Mouse (Mus musculus): ENCODE data around the gene Zbp1. TPM values are rescaled to one million over a fixed set of nuclear protein-coding genes. Genes with fewer than 3 reads are reported as not detected.

Gene Zbp1
- polyA plus RNA-seq, 1 experiment from 2014 or later, result 0.84 TPM

GRCm38 (mm10) chr2:173184475-173185080 lies 34.1 kb downstream of the Zbp1 start:
- Histone ChIP-seq H3K27me3 (peaks cover 34% of the 10 kb centered on the region), H3K4me3 (replicated peaks) (no peak overlapping the region), H3K36me3 (replicated peaks) (no peaks in the 10 kb centered on the region), H3K4me1 (replicated peaks) (peaks cover 7% of the 10 kb centered on the region; the same call in 1 of the 2 replicates), H3K27ac (replicated peaks) (no peak overlapping the region), H3K9me3 (replicated peaks) (no peaks in the 10 kb centered on the region), H3K9ac (no peak overlapping the region), H3K4me2 (no peak overlapping the region)
- ATAC-seq (ENCODE audit: insufficient read depth), result no peak
- WGBS (ENCODE audit: insufficient replicate concordance), result 37% methylated on average over 11 of the region's 11 CpGs

- Histone ChIP-seq H3K27me3 (peaks cover 34% of the 10 kb centered on the region), H3K9me3 (replicated peaks) (no peaks in the 10 kb centered on the region), H3K9ac (no peak overlapping the region), H3K36me3 (replicated peaks) (no peaks in the 10 kb centered on the region), H3K4me1 (replicated peaks) (peaks cover 7% of the 10 kb centered on the region; the same call in 1 of the 2 replicates), H3K27ac (replicated peaks) (no peak overlapping the region), H3K4me2 (no peak overlapping the region), H3K4me3 (replicated peaks) (no peak overlapping the region)
- WGBS (ENCODE audit: insufficient replicate concordance), result 11% methylated on average over 8 of the region's 8 CpGs
- ATAC-seq (ENCODE audit: insufficient read depth), result no peak
Observed at GRCm38 (mm10) chr2:173183836-173184460, 34.8 kb downstream of the Zbp1 start.

- H3K27me3 ChIP-seq, result peaks cover 30% of the 10 kb centered on the region
- no peak overlapping the region for H3K4me3 ChIP-seq (replicated peaks)
- H3K4me1 ChIP-seq (replicated peaks), result peaks cover 7% of the 10 kb centered on the region; the same call in 1 of the 2 replicates
- no peak for ATAC-seq (ENCODE audit: insufficient read depth)
- H3K36me3 ChIP-seq (replicated peaks), result no peaks in the 10 kb centered on the region
- no peak overlapping the region for H3K27ac ChIP-seq (replicated peaks)
- no peaks in the 10 kb centered on the region for H3K9me3 ChIP-seq (replicated peaks)
- 69% methylated on average over 10 of the region's 10 CpGs for WGBS (ENCODE audit: insufficient replicate concordance)
- H3K4me2 ChIP-seq, result no peak overlapping the region
- H3K9ac ChIP-seq, result no peak overlapping the region
Observed at GRCm38 (mm10) chr2:173183311-173183710, 35.4 kb downstream of the Zbp1 start.

- H3K27me3 ChIP-seq, result peaks cover 30% of the 10 kb centered on the region
- H3K9ac ChIP-seq, result no peak overlapping the region
- no peaks in the 10 kb centered on the region for H3K36me3 ChIP-seq (replicated peaks)
- no peak overlapping the region for H3K4me2 ChIP-seq
- peaks cover 7% of the 10 kb centered on the region; the same call in 1 of the 2 replicates for H3K4me1 ChIP-seq (replicated peaks)
- H3K4me3 ChIP-seq (replicated peaks), result no peak overlapping the region
- 59% methylated on average over 7 of the region's 7 CpGs for WGBS (ENCODE audit: insufficient replicate concordance)
- H3K27ac ChIP-seq (replicated peaks), result no peak overlapping the region
- no peak for ATAC-seq (ENCODE audit: insufficient read depth)
- no peaks in the 10 kb centered on the region for H3K9me3 ChIP-seq (replicated peaks)
Observed at GRCm38 (mm10) chr2:173182796-173183195, 35.9 kb downstream of the Zbp1 start.

- H3K4me2 ChIP-seq, result no peak overlapping the region
- H3K36me3 ChIP-seq (replicated peaks), result no peaks in the 10 kb centered on the region
- H3K27me3 ChIP-seq, result peaks cover 30% of the 10 kb centered on the region
- no peaks in the 10 kb centered on the region for H3K9me3 ChIP-seq (replicated peaks)
- H3K9ac ChIP-seq, result no peak overlapping the region
- WGBS (ENCODE audit: insufficient replicate concordance), result 69% methylated on average over 7 of the region's 7 CpGs
- no peak overlapping the region for H3K27ac ChIP-seq (replicated peaks)
- ATAC-seq (ENCODE audit: insufficient read depth), result no peak
- peaks cover 5% of the 10 kb centered on the region; the same call in 1 of the 2 replicates for H3K4me1 ChIP-seq (replicated peaks)
- H3K4me3 ChIP-seq (replicated peaks), result no peak overlapping the region
Observed at GRCm38 (mm10) chr2:173181901-173182300, 36.8 kb downstream of the Zbp1 start.

DNA sequence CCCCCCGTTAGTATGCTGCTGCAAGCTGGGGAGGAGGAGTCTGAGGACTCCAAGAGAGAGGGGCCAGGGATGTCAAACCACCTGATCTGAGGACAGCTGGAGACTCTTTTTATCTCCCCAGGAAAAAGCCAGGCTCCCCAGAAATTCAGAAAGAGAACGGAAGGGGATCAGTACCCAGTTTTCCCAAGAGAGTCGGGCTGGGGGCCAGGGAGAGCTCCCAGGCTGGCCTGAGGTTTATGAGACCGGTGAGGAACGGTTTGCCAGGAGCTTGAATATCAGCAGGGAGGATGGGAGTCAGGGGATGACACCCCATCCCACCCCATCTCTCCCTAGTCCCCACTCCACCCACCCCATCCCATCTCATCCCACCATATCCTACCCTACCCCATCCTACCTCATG lies 37.2 kb downstream of the Zbp1 start:
- no peak overlapping the region for H3K4me2 ChIP-seq
- 62% methylated on average over 5 of the region's 5 CpGs for WGBS (ENCODE audit: insufficient replicate concordance)
- no peaks in the 10 kb centered on the region for H3K36me3 ChIP-seq (replicated peaks)
- ATAC-seq (ENCODE audit: insufficient read depth), result no peak
- peaks cover 27% of the 10 kb centered on the region for H3K27me3 ChIP-seq
- H3K9ac ChIP-seq, result no peak overlapping the region
- H3K27ac ChIP-seq (replicated peaks), result no peak overlapping the region
- no peak overlapping the region for H3K4me3 ChIP-seq (replicated peaks)
- peaks cover under 1% of the 10 kb centered on the region; the same call in 1 of the 2 replicates for H3K4me1 ChIP-seq (replicated peaks)
- no peaks in the 10 kb centered on the region for H3K9me3 ChIP-seq (replicated peaks)

DNA sequence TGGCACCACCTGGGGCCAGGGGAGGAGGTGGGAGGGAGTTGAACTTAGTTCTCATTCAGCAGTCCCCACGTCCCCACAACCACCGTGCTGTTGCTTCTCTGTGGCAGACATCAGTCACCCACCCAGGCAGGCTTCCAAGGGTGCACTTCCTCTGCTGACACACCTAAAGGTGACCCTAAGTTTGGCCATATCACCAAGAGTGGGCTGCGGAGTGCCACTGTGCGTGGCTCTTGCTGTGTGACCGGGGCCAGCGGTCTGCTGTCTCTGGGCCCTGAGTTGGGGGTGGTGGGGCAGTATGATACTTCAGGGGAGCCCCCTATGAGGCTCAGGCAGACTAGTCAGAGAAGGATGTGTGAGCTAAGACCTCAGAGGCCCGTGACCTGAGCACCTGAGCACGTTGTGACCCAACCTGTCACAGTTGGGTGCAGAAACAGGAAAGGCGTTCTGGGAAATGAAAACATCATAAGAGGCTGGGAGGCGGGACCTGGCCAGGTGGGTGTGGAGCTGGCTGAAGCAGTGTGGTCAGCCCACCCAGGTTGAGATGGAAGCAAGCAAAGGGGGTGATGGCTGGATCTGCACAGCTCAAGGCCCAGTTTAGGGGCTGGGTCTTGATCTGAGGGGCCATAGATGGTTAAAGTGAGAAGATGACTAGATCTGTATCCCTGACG lies 37.9 kb downstream of the Zbp1 start:
- Histone ChIP-seq H3K4me1 (replicated peaks) (no peaks in the 10 kb centered on the region), H3K36me3 (replicated peaks) (no peaks in the 10 kb centered on the region), H3K4me2 (no peak overlapping the region), H3K4me3 (replicated peaks) (no peak overlapping the region), H3K9ac (no peak overlapping the region), H3K9me3 (replicated peaks) (no peaks in the 10 kb centered on the region), H3K27me3 (peaks cover 27% of the 10 kb centered on the region), H3K27ac (replicated peaks) (no peak overlapping the region)
- no peak for ATAC-seq (ENCODE audit: insufficient read depth)
- 64% methylated on average over 11 of the region's 11 CpGs for WGBS (ENCODE audit: insufficient replicate concordance)

- no peaks in the 10 kb centered on the region for H3K4me1 ChIP-seq (replicated peaks)
- no peak overlapping the region for H3K4me2 ChIP-seq
- no peak for ATAC-seq (ENCODE audit: insufficient read depth)
- no peak overlapping the region for H3K4me3 ChIP-seq (replicated peaks)
- WGBS (ENCODE audit: insufficient replicate concordance), result 62% methylated on average over 4 of the region's 4 CpGs
- H3K27ac ChIP-seq (replicated peaks), result no peak overlapping the region
- no peaks in the 10 kb centered on the region for H3K36me3 ChIP-seq (replicated peaks)
- no peaks in the 10 kb centered on the region for H3K9me3 ChIP-seq (replicated peaks)
- H3K9ac ChIP-seq, result no peak overlapping the region
- peaks cover 24% of the 10 kb centered on the region; the same call in 1 of the 2 replicates for H3K27me3 ChIP-seq
Observed at GRCm38 (mm10) chr2:173180026-173180425, 38.7 kb downstream of the Zbp1 start.

GRCm38 (mm10) chr2:173179046-173179445 lies 39.7 kb downstream of the Zbp1 start:
- Histone ChIP-seq H3K4me3 (replicated peaks) (no peak overlapping the region), H3K27me3 (peaks cover 17% of the 10 kb centered on the region; the same call in 1 of the 2 replicates), H3K4me2 (no peak overlapping the region), H3K4me1 (replicated peaks) (peaks cover 8% of the 10 kb centered on the region), H3K36me3 (replicated peaks) (no peaks in the 10 kb centered on the region), H3K27ac (replicated peaks) (no peak overlapping the region), H3K9me3 (replicated peaks) (no peaks in the 10 kb centered on the region), H3K9ac (no peak overlapping the region)
- ATAC-seq (ENCODE audit: insufficient read depth), result no peak
- 54% methylated on average over 7 of the region's 7 CpGs for WGBS (ENCODE audit: insufficient replicate concordance)

DNA sequence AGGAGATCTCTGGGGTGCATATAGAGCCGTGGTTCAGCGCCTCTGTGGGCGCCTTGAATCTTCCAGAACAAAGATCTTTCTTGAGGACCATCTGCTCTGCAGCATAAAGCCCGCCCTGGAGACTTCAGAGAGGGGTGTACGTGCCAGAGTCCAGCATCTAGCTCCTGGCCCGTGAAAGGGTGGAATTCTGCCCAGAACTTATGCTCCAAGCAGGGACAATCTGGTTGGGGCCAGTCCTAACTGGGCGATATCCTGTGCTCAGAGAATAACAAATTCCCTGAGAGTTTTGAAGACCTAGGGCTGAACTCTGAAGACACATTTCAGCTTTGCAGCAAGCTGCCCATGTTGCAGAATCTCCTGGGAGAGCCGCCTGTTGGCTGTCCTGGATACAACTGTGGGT lies 40.8 kb downstream of the Zbp1 start:
- Histone ChIP-seq H3K27me3 (peaks cover 20% of the 10 kb centered on the region), H3K4me2 (no peak overlapping the region), H3K4me1 (replicated peaks) (peaks cover 19% of the 10 kb centered on the region), H3K4me3 (replicated peaks) (no peak overlapping the region), H3K9me3 (replicated peaks) (no peaks in the 10 kb centered on the region), H3K9ac (no peak overlapping the region), H3K36me3 (replicated peaks) (no peaks in the 10 kb centered on the region), H3K27ac (replicated peaks) (no peak overlapping the region)
- no peak for ATAC-seq (ENCODE audit: insufficient read depth)
- 59% methylated on average over 8 of the region's 8 CpGs for WGBS (ENCODE audit: insufficient replicate concordance)

GRCm38 (mm10) chr2:173177481-173177880 lies 41.2 kb downstream of the Zbp1 start:
- 33% methylated on average over 5 of the region's 5 CpGs for WGBS (ENCODE audit: insufficient replicate concordance)
- no peak overlapping the region for H3K27ac ChIP-seq (replicated peaks)

More at GRCm38 (mm10) chr2:173177481-173177880, 41.2 kb downstream of the Zbp1 start:
- Histone ChIP-seq H3K4me1 (replicated peaks) (peaks cover 23% of the 10 kb centered on the region), H3K9me3 (replicated peaks) (no peaks in the 10 kb centered on the region), H3K27me3 (peaks cover 23% of the 10 kb centered on the region), H3K4me3 (replicated peaks) (no peak overlapping the region), H3K9ac (no peak overlapping the region), H3K36me3 (replicated peaks) (no peaks in the 10 kb centered on the region), H3K4me2 (no peak overlapping the region)
- ATAC-seq (ENCODE audit: insufficient read depth), result no peak
